Mouse (Mus musculus) macrophage (primary cell): ENCODE results near the gene Brd2. TPM values are rescaled to one million over a fixed set of nuclear protein-coding genes. Genes with fewer than 3 reads are reported as not detected.

Experiments
- H3K27ac ChIP-seq: fragments of 350-480 bp; formaldehyde crosslinking; 2 replicates; pipeline ENCODE4 v1.9.0; 2021
- H3K36me3 ChIP-seq: fragments of 350-480 bp; formaldehyde crosslinking; 2 replicates; pipeline ENCODE4 v1.9.0; 2021; ENCODE audit errors: inconsistent target
- H3K4me3 ChIP-seq: fragments of 350-480 bp; formaldehyde crosslinking; 2 replicates; pipeline ENCODE4 v1.9.0; 2021; ENCODE audit errors: inconsistent target
- H3K79me2 ChIP-seq: fragments of 350-480 bp; formaldehyde crosslinking; 2 replicates; pipeline ENCODE4 v1.9.0; 2021; ENCODE audit errors: inconsistent target
- WGBS: methylation state at CpG from one replicate; pipeline ENCODE4 v1.1.7; 2026; ENCODE audit warnings: inconsistent platforms; ENCODE audit not compliant: missing documents; 5-methylcytosine and 5-hydroxymethylcytosine counted together
- polyA plus RNA-seq: library from polyadenylated mRNA; stranded (reverse); fragments of 250-400 nt; gene quantifications from 3 replicates; pipeline ENCODE4 v1.2.4, GENCODE M21; 2018; ENCODE audit warnings: inconsistent platforms

The Brd2 gene
- polyA plus RNA-seq, 1 experiment from 2014 or later: 435 TPM

- H3K4me3 ChIP-seq: no peak overlapping the region
- H3K79me2 ChIP-seq: peaks cover under 1% of the 10 kb centered on the region; the same call in 1 of the 2 replicates
- WGBS: 32% methylated on average over 4 of the region's 4 CpGs
These were observed 19.0 kb upstream of the Brd2 start for GRCm38 (mm10) chr17:34141448-34141847.

GRCm38 (mm10) chr17:34140240-34140639 is 17.8 kb upstream of the Brd2 start:
- H3K4me3 ChIP-seq: no peak overlapping the region
- 81% methylated on average over 5 of the region's 5 CpGs for WGBS

More at GRCm38 (mm10) chr17:34141448-34141847, 19.0 kb upstream of the Brd2 start:
- Histone ChIP-seq H3K36me3 (peaks cover 9% of the 10 kb centered on the region; the same call in 1 of the 2 replicates), H3K27ac (no peak overlapping the region)

DNA sequence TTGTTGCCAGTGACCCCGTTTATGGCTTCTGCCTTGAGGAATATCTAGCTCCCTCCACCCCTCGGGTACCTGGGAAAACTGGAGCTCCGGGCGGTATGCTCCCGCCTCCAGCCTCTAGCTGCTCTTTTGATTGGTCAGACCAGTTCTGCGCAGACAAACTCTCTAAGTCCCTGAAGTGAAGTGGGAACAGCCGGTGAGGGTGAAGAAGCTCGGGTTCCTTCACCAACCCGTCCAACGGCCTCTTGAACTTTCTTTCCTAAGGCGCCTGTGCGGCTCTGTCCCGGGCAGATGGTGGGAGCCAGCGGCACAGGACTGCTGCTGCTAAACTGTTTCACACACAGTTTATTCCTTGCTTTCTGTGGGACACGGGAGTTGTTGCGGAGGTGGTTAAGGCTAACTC is 17.0 kb upstream of the Brd2 start:
- 93% methylated on average over 16 of the region's 16 CpGs for WGBS
- H3K4me3 ChIP-seq: no peak overlapping the region

More at GRCm38 (mm10) chr17:34140240-34140639, 17.8 kb upstream of the Brd2 start:
- Histone ChIP-seq H3K36me3 (peaks cover 9% of the 10 kb centered on the region; the same call in 1 of the 2 replicates), H3K79me2 (peaks cover 6% of the 10 kb centered on the region; the same call in 1 of the 2 replicates), H3K27ac (no peak overlapping the region)

DNA sequence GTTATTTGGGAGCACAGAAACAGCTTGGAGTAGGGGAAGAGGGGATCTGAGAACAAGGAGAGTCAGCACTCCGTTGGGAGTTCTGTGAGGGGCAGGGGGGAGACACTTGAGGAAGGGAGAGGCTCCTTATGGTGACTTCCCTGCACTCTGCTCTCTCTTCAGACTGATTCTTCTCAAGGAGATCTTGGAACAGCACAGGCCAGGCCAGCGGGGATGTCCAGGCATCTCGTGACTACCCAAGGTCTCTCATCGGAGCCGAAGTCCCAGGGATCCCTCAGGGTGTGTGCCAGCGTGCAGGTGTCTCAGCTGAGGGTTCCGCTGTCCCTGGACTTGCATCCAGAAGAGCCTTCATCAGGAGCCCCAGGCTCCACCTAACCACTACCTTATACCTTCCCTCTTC is 16.2 kb upstream of the Brd2 start:
- Histone ChIP-seq H3K4me3 (no peak overlapping the region), H3K79me2 (peaks cover 6% of the 10 kb centered on the region; the same call in 1 of the 2 replicates), H3K36me3 (peaks cover 9% of the 10 kb centered on the region; the same call in 1 of the 2 replicates), H3K27ac (no peak overlapping the region)
- 100% methylated on average over 7 of the region's 7 CpGs for WGBS

More for the DNA sequence above, 17.0 kb upstream of the Brd2 start:
- peaks cover 6% of the 10 kb centered on the region; the same call in 1 of the 2 replicates for H3K79me2 ChIP-seq
- no peak overlapping the region for H3K27ac ChIP-seq
- H3K36me3 ChIP-seq: peaks cover 9% of the 10 kb centered on the region; the same call in 1 of the 2 replicates

DNA sequence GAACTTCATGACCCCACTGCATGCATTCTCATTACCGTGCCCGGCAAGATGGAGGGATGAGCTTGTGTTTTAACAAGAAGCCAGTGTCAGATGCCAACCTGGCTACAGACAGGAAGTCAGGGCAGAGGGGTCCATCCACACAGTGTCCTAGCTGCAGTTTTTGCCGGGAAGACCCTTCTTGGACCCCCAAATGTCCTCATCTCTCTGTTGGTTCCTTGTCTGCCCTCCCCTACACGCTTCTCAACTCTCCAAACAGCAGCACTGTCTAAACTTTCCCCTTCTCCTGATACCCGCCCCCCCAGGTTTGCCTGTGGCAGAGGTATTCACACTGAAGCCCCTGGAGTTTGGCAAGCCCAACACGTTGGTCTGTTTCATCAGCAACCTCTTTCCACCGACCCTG is 15.2 kb upstream of the Brd2 start:
- 84% methylated on average over 7 of the region's 7 CpGs for WGBS

DNA sequence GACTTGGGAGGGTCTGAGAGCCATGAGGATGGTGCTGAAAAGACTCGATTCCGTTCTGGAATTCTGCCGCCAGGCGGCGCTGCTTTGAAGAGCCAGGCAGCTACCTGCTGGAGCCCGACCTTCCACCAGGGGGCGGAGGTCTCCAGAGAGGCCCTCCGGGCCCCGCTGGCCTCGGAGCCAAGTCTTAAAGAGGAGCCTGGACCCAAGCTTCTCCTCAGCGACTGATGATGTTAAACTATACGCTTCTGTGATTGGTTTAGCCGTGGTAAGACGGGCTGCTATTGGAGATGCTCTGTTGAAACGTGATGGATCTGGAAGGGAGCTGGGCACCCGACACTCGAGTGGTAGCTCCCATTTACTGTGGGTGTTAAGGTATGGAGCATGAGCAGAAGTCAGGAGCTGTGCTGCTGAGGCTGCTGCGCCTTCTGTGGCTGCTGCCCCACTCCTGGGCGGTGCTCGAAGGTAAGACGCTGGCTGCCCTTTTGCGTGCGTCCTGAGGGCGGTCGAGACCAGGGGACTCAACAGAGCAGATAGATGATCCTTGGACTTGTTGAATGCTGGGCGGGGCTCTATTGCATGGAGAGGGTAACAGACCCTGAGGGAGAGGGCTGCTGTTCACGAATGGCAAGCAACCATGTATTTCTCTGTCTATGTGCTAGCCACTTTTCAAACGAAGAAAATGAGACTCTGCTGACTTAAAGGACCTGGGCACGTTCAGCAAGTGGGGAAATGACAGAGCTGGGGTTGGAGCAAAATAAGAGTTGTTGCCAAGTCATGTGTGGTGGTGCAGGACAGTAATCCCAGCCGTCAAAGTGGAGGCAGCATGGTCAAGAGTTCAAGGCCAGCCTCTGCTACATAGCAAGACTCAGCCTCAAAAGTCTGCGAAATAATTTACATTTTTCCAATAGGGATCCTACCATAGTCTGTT is 13.1 kb upstream of the Brd2 start:
- Histone ChIP-seq H3K36me3 (peaks cover 9% of the 10 kb centered on the region; the same call in 1 of the 2 replicates), H3K27ac (peak overlapping the region; percentile 34), H3K79me2 (peaks cover 6% of the 10 kb centered on the region; the same call in 1 of the 2 replicates), H3K4me3 (peak overlapping the region; percentile 38)
- WGBS: 4% methylated on average over 31 of the region's 31 CpGs

More for the DNA sequence above, 15.2 kb upstream of the Brd2 start:
- Histone ChIP-seq H3K36me3 (peaks cover 9% of the 10 kb centered on the region; the same call in 1 of the 2 replicates), H3K79me2 (peaks cover 6% of the 10 kb centered on the region; the same call in 1 of the 2 replicates), H3K4me3 (no peak overlapping the region), H3K27ac (no peak overlapping the region)

DNA sequence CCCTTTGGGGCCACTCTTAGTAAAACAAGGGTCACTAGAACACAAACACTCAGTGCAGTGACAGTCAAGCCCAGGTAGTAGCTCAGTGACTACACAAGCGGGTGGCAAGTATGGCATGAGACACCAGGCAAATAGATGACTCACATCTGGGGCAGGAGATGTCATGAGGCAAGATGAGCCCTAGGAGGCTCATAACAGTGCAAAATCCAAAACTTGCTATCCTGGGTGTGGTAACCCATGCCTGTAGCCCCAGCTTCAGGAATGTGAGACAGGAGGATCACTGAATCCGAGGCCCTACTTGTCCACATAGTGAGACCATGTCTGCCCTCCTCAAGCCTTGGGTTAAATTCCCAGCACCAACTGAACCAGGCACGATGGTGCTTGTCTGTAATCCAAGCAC is 12.0 kb upstream of the Brd2 start:
- H3K79me2 ChIP-seq: peaks cover 6% of the 10 kb centered on the region; the same call in 1 of the 2 replicates
- H3K36me3 ChIP-seq: peaks cover 9% of the 10 kb centered on the region; the same call in 1 of the 2 replicates
- no peak overlapping the region for H3K27ac ChIP-seq
- 74% methylated on average over 3 of the region's 3 CpGs for WGBS
- no peak overlapping the region for H3K4me3 ChIP-seq

- no peak overlapping the region for H3K27ac ChIP-seq
- H3K4me3 ChIP-seq: no peak overlapping the region
- 76% methylated on average over 10 of the region's 11 CpGs for WGBS
- peaks cover 6% of the 10 kb centered on the region; the same call in 1 of the 2 replicates for H3K79me2 ChIP-seq
- H3K36me3 ChIP-seq: peaks cover 4% of the 10 kb centered on the region; the same call in 1 of the 2 replicates
These were observed 10.9 kb upstream of the Brd2 start for GRCm38 (mm10) chr17:34133289-34133688.

DNA sequence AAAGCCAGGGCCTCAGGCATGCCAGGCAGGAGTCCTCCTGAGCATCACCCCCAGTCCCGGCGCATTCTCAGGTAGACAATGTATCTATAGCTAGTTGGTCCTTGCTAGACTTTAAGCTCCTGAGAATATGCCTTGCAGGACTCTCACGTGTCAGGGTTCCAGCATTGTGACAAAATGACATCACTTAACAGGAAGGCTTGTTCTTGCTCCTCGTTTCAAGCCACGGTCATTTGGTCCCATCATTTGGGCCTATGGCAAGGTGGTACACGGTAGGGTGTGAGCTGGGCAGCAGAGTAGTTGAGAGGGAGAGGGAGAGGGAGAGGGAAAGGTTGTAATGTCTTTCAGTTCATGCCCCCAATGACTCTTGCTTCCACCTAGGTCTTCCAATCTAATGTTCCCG is 9.5 kb upstream of the Brd2 start:
- H3K36me3 ChIP-seq: no peaks in the 10 kb centered on the region
- H3K27ac ChIP-seq: no peak overlapping the region
- H3K4me3 ChIP-seq: no peak overlapping the region
- WGBS: 93% methylated on average over 7 of the region's 7 CpGs
- peaks cover 18% of the 10 kb centered on the region for H3K79me2 ChIP-seq

DNA sequence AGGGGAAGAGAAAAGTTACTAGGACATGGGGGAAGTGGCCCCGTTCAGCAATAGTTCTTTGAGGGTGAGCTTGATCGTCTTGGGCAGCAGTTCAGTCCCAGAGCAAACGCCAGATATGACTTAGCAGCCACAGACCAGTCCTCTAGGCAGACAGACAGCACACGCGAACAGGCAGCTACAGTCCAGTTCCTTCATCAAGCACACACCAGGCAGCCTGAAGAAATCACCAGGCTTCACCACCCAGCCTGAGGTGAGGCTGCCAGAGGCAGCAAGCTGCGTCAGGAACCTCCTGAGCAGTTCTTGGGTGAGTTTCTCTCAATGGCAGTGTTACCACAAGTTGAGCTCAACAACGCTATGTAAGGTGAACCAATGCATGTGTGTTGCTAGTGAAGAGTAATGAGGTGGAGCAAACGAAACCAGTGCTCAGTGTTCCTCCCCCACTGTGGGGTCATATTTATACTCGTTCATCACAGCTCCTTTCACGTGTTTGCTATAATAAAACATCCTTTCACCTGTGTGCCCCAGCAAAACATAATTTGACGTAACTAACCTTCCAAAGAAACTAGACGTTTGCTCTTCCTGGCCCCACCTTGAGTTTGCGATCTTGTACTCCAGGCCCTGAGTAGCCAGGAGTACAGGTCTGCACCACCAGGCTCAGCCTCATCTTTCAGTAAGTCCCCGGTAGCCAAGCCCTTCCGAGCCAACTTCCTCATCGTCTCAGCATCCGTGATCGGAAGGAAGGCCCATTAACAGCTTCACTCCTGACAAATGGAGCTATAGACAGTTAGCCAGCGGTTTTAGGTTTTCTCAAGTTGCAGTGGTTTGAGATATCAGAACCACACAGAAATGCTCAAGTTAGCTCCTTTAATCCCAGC is 7.9 kb upstream of the Brd2 start:
- Histone ChIP-seq H3K4me3 (no peak overlapping the region), H3K79me2 (peaks cover 28% of the 10 kb centered on the region), H3K36me3 (no peaks in the 10 kb centered on the region), H3K27ac (no peak overlapping the region)
- 69% methylated on average over 19 of the region's 19 CpGs for WGBS

DNA sequence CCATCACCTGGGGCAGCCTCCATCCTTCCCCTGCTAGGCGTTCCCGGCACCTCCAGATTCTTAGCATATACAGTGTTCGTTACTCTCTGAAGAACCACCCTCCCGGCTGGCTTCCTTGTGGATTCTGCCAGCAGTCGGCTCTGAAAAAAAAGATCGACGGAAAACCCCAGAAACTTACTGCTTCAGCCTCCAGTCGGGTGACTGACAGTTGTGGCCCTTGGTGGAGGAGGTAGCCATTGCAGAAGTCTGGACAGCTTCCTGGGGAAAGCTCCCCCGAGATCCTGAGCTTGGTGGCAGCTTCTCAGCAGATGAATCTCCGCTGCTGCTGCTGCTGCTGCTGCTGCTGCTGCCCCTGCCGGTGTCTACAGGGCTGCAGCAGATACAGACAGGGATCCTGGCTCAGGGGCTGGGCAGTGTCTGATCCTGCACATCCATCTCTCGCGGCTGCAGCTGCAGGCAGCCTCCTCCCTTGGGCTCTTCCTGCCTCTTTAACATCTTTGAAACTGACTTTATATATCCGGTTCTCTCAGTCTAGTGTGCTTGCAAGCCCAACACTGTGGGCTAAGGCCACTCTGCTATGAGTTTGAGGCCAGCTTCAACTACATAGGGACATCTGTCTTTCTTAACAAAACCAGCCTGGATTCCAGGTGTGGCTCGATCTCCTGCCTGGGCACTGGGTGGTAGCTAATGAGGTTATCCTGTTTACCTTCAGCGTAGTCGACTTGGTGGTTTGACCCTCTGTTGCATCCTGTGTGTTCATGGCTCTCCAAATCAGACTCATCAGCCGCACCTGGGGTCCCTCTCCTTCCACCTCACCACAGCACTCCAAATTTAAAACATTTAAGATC is 6.7 kb upstream of the Brd2 start:
- no peak overlapping the region for H3K27ac ChIP-seq
- H3K4me3 ChIP-seq: no peak overlapping the region
- no peaks in the 10 kb centered on the region for H3K36me3 ChIP-seq
- WGBS: 51% methylated on average over 18 of the region's 18 CpGs
- H3K79me2 ChIP-seq: peaks cover 40% of the 10 kb centered on the region

GRCm38 (mm10) chr17:34128264-34128937 is 6.0 kb upstream of the Brd2 start:
- Histone ChIP-seq H3K36me3 (no peaks in the 10 kb centered on the region), H3K4me3 (no peak overlapping the region), H3K79me2 (peaks cover 48% of the 10 kb centered on the region), H3K27ac (no peak overlapping the region)
- 80% methylated on average over 11 of the region's 13 CpGs for WGBS

DNA sequence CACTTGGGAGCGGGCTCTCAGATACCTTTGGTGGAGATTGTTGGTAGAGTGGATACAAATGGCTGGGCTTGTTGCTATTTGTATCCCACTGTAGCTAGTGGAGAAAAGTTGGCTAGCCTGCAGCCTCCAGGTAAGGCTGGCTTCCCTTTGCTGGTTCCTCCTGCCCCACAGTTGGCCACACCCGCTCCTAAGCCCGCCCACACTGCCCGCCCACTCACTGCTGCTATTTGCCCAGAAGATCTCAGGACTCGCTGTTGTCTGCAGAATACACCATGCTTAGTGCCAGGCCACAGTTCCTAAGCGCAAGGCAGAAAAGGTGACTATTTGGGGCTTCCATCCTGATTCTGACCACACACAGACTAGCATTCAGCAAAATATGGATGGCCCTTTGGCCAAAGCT is 5.0 kb upstream of the Brd2 start:
- H3K27ac ChIP-seq: no peak overlapping the region
- no peaks in the 10 kb centered on the region for H3K36me3 ChIP-seq
- H3K4me3 ChIP-seq: no peak overlapping the region
- H3K79me2 ChIP-seq: peaks cover 55% of the 10 kb centered on the region
- WGBS: 27% methylated on average over 6 of the region's 6 CpGs
